Comparison of ENCODE assay signal across 10 mouse cellular contexts in genomic region chr1:132140171-132140570, GRCm38 (mm10). TPM values are rescaled to one million over a fixed set of nuclear protein-coding genes. Genes with fewer than 3 reads are reported as not detected.
A peak's percentile ranks its signal among the peaks of the same experiment; 100 is the strongest.
DNase-seq lines count a peak whose midpoint lies in the region.
"Had no signal": no experiment of that assay in that cellular context is flagged by ENCODE, and none has a peak within 500 bp of the region (broad histone marks: within the 10 kb centered on the region; RNA-seq: fewer than 3 reads in every experiment).

No protein-coding gene starts in this region.

- H3K27ac ChIP-seq in macrophage, result peak overlapping the region; percentile 94
- H3K27ac ChIP-seq: embryonic facial prominence, embryonic 13.5 days; midbrain, embryonic 12.5 days had no signal

- no peaks in the 10 kb centered on the region for H3K36me3 ChIP-seq in macrophage (ENCODE audit: inconsistent target)
- H3K36me3 ChIP-seq: embryonic facial prominence, embryonic 13.5 days; midbrain, embryonic 12.5 days had no signal

- peak overlapping the region; percentile 93; the same call in 1 of the 2 replicates for H3K4me3 ChIP-seq in macrophage (ENCODE audit: inconsistent target)

- 75% methylated on average over 10 of the region's 10 CpGs for WGBS in macrophage (ENCODE audit: missing documents)

- DNase-seq in gastrocnemius, postnatal 10 days, result peak; percentile 61
- DNase-seq in gastrocnemius, adult 8-10 months (ENCODE audit: low spot score in 2 of 2), result no peak
- DNase-seq in A20 (ENCODE audit: low read depth, low spot score), result peak; percentile 61
- DNase-seq in adrenal gland, postnatal 10 days, result peak; percentile 67
- peak; percentile 63 for DNase-seq in heart, postnatal 4 days
- DNase-seq in thymus, postnatal 36 days, result peak; percentile 41 to 54
- DNase-seq in layer of hippocampus, adult 9-10 months (ENCODE audit: low spot score), result no peak

- H3K79me2 ChIP-seq in macrophage (ENCODE audit: inconsistent target), result peaks cover 55% of the 10 kb centered on the region

RNA-seq across cellular contexts. Expression of gene Cdk18, which starts 0.7 kb away (rescaled TPM):
- total RNA-seq in gastrocnemius, postnatal 10 days (2021), result 1 to 10 TPM; 1.2 to 2.3 TPM
- total RNA-seq in gastrocnemius, adult 8-10 months (2022), result 1 to 10 TPM; 4.2 to 6.7 (median 4.2) TPM
- total RNA-seq in adrenal gland, postnatal 10 days (2021), result 10 to 100 TPM; 14.6 TPM
- total RNA-seq in heart, postnatal 4 days (2021), result 1 to 10 TPM; 7.2 to 8.5 TPM
- 100 to 1,000 TPM in 18 of 26 experiments, 10 to 100 TPM in 8; 36.4 to 443 (median 163) TPM for total RNA-seq in macrophage (2018; cell fraction: chromatin; rRNA removed)
- total RNA-seq in macrophage (2018; cell fraction: cytosol; rRNA removed), result 100 to 1,000 TPM in 8 of 26 experiments, 10 to 100 TPM in 18; 32.8 to 118 (median 70.3) TPM
- 100 to 1,000 TPM in 12 of 26 experiments, 10 to 100 TPM in 14; 32.7 to 253 (median 92.9) TPM for total RNA-seq in macrophage (2018; cell fraction: nucleus; rRNA removed)
- polyA plus RNA-seq in macrophage (2018), result 71.8 to 165 TPM (median 102 TPM) in 3 replicates

RNA-seq across cellular contexts. Expression of gene Lemd1, which starts 51.1 kb away (rescaled TPM):
- not detected for total RNA-seq in gastrocnemius, postnatal 10 days (2021)
- total RNA-seq in gastrocnemius, adult 8-10 months (2022), result under 1 TPM in 1 of 4 experiments, not detected in 3; 0.19 TPM
- under 1 TPM; 0.27 to 0.36 TPM for total RNA-seq in adrenal gland, postnatal 10 days (2021)
- total RNA-seq in heart, postnatal 4 days (2021), result not detected
- total RNA-seq in macrophage (2018; cell fraction: chromatin; rRNA removed), result not detected
- not detected for total RNA-seq in macrophage (2018; cell fraction: cytosol; rRNA removed)
- not detected for total RNA-seq in macrophage (2018; cell fraction: nucleus; rRNA removed)
- not detected in 3 replicates for polyA plus RNA-seq in macrophage (2018)

RNA-seq across cellular contexts. Expression of gene AC124108.1, which starts 51.1 kb away (rescaled TPM):
- total RNA-seq in gastrocnemius, postnatal 10 days (2021), result under 1 TPM in 1 of 2 experiments, not detected in 1; 0.05 TPM
- not detected for total RNA-seq in gastrocnemius, adult 8-10 months (2022)
- total RNA-seq in adrenal gland, postnatal 10 days (2021), result under 1 TPM in 1 of 2 experiments, not detected in 1; 0.15 TPM
- not detected for total RNA-seq in heart, postnatal 4 days (2021)
- total RNA-seq in macrophage (2018; cell fraction: chromatin; rRNA removed), result not detected
- total RNA-seq in macrophage (2018; cell fraction: cytosol; rRNA removed), result not detected
- total RNA-seq in macrophage (2018; cell fraction: nucleus; rRNA removed), result not detected
- not detected in 3 replicates for polyA plus RNA-seq in macrophage (2018)

Comparison
In these comparisons a context has a peak if more than half of its experiments do, and no peak if none do; other contexts are left out.
1. DNase-seq: peak in gastrocnemius, postnatal 10 days (single experiment), A20 (single experiment), adrenal gland, postnatal 10 days (single experiment), heart, postnatal 4 days (single experiment) and thymus, postnatal 36 days (2 of 2); none in gastrocnemius, adult 8-10 months (0 of 2) and layer of hippocampus, adult 9-10 months (single experiment).